Mouse (Mus musculus): Measurements from ENCODE around the gene Tpcn2.

Gene Tpcn2

DNA sequence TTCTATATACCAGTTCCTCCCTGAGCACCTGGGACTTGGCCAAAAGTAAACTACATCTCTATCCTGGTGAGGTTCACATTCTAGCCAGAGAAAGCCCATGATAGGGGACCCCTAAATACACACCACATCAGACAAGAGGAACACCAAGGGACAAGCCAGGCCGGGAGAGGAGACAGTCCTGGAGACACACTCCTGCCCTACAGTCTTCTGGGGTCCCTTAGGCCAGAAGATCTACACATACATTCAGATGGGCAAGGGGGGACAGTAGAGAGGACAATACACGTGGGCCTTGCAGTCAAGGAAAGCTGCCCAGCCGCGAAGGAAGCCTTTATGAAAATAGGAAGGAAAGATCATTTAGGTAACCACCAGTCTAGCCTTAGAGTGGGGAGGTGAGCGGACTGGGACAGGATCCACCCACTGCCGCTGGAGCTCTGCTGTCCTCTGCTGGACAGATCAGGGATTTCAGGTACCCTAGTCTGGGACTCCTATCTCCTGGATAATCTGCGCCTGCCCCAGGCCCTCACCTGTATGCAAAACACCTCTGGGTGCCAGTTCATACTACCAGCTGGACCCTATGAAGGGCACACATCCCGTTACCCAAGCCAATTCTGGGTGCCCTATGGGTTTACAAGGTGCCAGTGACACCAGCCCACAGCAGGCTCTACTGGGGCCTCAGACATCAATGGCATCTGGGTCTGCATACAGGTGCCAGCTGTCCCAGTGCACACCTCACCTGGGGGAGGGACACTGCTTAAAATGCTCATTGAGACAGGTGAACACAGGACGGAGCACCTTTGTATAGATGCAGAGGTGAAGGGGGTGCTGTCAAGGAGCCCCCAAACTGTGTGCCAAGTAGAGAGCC is 40.7 kb downstream of the Tpcn2 start:
- DNase-seq (ENCODE audit: low spot score) = peak; percentile 84

GRCm38 (mm10) chr7:145242028-145242427 is 41.8 kb downstream of the Tpcn2 start:
- DNase-seq (ENCODE audit: low spot score) = no peak

GRCm38 (mm10) chr7:145240929-145241328 is 42.9 kb downstream of the Tpcn2 start:
- no peak for DNase-seq (ENCODE audit: low spot score)

DNA sequence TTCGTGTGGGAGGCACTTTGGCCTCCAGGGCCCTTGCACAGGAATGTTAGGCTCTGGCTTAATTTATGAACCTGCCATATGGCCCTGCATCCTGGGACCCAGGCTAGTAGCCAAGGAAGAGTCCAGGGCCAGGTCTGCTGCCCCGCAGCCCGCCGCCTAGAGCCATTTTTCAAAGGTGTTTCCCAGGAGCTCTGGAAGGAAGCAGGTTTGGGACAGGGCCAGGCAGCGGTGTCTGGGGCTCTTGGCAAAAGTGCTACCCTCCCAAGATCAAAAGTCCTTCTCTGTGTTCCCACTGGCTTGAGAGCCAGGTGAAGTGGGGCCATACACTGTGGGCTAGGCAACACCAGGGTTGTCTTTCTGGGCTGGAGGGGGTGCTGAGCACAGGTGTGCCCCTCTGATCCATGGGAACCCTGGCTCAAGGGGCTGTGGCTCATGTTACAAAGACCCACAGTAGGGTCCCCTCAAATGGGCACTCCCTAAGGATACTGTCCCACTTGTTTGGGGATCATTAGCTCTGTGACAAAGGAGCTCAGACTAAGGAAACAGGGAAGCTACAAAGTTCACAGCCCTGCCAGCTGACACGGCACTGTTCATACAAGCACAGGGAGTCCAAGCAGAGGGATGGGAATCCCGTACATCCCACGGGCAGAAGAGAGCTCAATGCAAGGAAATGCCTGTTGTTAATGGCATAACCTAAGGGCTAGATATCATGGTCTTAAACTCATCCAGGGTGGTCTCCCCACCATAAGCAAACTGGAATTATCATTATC is 43.9 kb downstream of the Tpcn2 start:
- no peak for DNase-seq (ENCODE audit: low spot score)

DNA sequence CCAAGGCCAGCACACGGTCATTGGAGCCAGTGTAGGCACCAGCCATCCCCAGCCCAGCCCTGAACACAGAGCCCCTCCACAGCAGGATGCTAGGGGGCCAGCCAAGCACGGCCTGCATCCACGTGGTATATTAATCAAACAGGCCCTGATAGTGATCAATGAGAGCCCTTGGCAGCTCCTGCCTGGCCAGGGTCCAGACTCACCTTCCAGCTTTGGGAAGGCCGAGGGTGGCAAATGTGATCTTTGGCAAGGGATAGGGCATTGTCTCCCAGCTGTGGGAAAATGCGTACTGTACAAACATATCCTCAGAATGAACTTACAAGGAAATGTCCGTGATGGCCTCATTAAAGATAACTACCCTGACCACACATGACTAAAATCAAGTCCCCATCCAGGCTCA is 44.7 kb downstream of the Tpcn2 start:
- DNase-seq (ENCODE audit: low spot score) = no peak

DNA sequence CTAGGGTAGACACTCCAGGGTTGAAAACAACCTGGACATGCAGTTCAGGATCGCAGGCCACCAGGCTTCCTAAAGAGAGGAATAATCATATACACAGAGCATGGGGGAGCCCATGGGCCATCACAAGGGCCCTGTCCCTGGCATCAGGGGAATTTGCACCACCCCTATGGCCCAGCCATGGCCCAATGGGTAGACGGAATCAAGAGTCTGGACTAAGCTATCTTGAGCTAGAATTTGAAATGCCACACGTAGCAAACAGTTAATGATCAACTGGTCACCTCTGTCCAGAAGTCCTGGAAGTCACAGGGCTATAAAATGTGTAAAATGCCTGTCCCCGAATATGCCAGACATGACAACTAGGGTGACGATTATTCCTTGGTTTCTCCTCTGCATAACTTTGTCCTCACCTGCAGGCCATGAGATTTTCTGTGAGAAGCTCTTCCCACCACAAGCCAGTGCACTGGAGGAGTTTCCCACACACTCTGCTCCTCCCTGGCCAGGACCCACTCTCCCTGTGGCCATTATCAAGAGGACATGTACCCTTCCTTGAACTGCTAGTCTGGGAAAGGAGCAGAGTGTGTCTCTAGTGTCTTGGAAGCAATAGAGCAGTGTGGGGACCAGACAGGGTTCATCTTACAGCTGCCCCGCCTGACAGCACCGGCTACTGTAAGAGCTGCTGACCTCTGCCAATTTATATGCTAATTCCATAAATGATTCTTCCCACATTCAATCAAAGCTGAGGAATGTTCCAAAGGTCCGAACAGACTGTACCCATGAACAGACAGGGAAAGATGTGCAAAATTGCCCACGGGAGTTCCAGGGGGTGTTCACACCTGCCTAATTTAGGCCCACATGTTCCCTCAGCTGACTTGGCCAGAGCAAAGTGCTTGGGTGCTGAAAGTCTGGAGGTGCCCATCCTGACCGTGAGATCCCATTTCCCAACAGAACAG is 48.7 kb downstream of the Tpcn2 start:
- no peak for DNase-seq (ENCODE audit: low spot score)

- no peak for DNase-seq (ENCODE audit: low spot score)
Observed at GRCm38 (mm10) chr7:145231659-145232058, 52.2 kb downstream of the Tpcn2 start.

GRCm38 (mm10) chr7:145226641-145227040 is 57.2 kb downstream of the Tpcn2 start:
- no peak for DNase-seq (ENCODE audit: low spot score)

DNA sequence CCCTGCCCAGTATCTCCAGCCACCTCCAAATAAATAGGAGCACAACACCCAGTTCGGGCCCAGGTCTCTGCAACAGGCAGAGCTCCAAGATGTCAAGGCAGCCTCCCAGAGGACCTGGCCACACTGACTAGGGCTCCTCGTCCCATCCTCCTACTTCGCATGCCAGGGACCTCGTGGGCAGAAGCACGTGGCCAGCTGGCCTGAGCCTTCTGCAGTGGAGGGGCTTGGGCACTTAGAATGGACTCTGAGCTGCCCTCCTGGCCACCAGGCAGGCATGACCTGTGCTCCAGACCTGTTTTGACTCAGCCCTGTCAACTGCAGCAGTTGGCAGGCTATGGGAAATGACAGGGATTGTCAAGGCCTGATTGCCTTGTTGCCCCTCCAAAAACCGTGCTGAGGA is 58.2 kb downstream of the Tpcn2 start:
- DNase-seq (ENCODE audit: low spot score) = no peak

GRCm38 (mm10) chr7:145221841-145222689 is 61.7 kb downstream of the Tpcn2 start:
- peak; percentile 52 for DNase-seq (ENCODE audit: low spot score)

GRCm38 (mm10) chr7:145221346-145221745 is 62.5 kb downstream of the Tpcn2 start:
- DNase-seq (ENCODE audit: low spot score) = no peak

DNA sequence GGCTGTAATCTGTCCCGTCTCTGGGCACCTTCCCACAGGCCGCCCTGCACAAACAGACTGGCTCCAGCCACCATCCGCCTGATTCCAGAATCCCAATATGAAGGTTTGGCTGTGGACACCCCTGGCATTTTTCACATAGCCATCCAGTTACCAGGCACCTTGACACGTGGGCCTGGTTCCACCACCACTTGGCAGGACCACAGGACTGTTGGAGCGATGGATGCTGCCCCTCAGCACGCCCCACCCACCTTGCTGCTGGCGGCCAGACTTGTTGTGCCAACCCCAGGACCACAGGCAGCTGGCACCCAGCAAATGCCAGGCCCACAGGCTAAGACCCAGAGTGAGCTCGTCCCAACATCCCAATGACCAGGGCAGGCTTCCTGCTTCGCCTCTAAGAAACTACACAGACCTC is 64.4 kb downstream of the Tpcn2 start:
- no peak for DNase-seq (ENCODE audit: low spot score)

- no peak for DNase-seq (ENCODE audit: low spot score)
Observed at GRCm38 (mm10) chr7:145216591-145216990, 67.2 kb downstream of the Tpcn2 start.

- DNase-seq (ENCODE audit: low spot score) = no peak
Observed at GRCm38 (mm10) chr7:145215476-145215875, 68.3 kb downstream of the Tpcn2 start.

GRCm38 (mm10) chr7:145211680-145212659 is 71.8 kb downstream of the Tpcn2 start:
- no peak for DNase-seq (ENCODE audit: low spot score)

- DNase-seq (ENCODE audit: low spot score) = no peak
Observed at GRCm38 (mm10) chr7:145210477-145211070, 73.2 kb downstream of the Tpcn2 start.

- no peak for DNase-seq (ENCODE audit: low spot score)
Observed at GRCm38 (mm10) chr7:145208006-145208405, 75.8 kb downstream of the Tpcn2 start, which contains the start of gene 1810010D01Rik. TSS of gene 1810010D01Rik (minus strand) at chr7:145208119.

- no peak for DNase-seq (ENCODE audit: low spot score)
Observed at GRCm38 (mm10) chr7:145206801-145207200, 77.0 kb downstream of the Tpcn2 start.

DNA sequence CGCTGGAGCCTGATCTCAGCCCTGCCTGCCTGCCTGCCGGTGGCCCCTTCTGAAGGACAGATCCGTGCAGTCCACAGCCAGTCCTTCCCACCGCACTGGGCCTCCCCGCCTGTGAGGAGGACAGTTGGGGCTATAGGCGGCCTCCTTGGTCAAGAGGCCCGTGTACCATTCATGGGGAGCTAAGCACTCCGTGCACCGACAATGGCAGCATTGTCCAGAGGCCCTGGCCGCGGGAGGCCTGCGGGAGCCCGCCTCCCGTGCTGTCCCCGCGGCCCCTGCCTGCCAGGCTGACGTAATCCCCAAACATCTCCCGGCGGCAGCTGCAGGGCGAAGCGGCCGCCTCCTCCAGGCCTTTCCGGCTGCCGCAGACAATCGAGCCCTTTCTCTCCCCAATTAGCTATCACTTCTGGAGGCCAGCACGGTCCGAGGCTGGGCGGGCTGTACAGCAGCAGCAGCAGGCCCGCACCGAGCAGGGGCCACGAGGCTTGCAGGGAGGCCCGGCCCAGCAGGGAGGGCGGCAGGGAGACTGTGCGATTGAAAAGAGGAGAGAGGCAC is 77.7 kb downstream of the Tpcn2 start:
- peak; percentile 48 for DNase-seq (ENCODE audit: low spot score)
